Mouse (Mus musculus) hindbrain, embryonic 11.5 days (tissue): Measurements from ENCODE around the gene Phf2. TPM values are rescaled to one million over a fixed set of nuclear protein-coding genes. Genes with fewer than 3 reads are reported as not detected.

ENCODE experiments used
- ATAC-seq: fragments of 200-750 bp; cut with Nextera tagmentation; 2 replicates; pipeline ENCODE4 v1.8.0; 2017; ENCODE audit warnings: mild to moderate bottlenecking, moderate TSS enrichment, moderate library complexity; ENCODE audit not compliant: low FRiP score
- DNase-seq: peaks from one replicate; pipeline ENCODE4 v3.0.0-alpha.2; 2015; ENCODE audit warnings: low spot score
- H3K27ac ChIP-seq: fragments of 300-500 bp; sonication (generic); 2 replicates; pipeline ENCODE4 v1.5.1; 2014; ENCODE audit warnings: mild to moderate bottlenecking, low read depth, low read length
- H3K27me3 ChIP-seq: fragments of 300-500 bp; sonication (generic); 2 replicates; pipeline ENCODE4 v1.6.1; 2014; ENCODE audit warnings: mild to moderate bottlenecking, low read length, moderate library complexity, mixed read lengths; ENCODE audit not compliant: control insufficient read depth, insufficient read depth
- H3K36me3 ChIP-seq: fragments of 300-500 bp; sonication (generic); 2 replicates; pipeline ENCODE4 v1.6.1; 2014; ENCODE audit warnings: mild to moderate bottlenecking, low read length, moderate library complexity, mixed read lengths; ENCODE audit not compliant: control insufficient read depth, insufficient read depth
- H3K4me1 ChIP-seq: fragments of 300-500 bp; sonication (generic); replicated peaks from 2 replicates; pipeline ENCODE4 v1.6.1; 2014; ENCODE audit warnings: low read length, mixed read lengths; ENCODE audit not compliant: control insufficient read depth, insufficient read depth
- H3K4me2 ChIP-seq: fragments of 300-500 bp; sonication (generic); replicated peaks from 2 replicates; pipeline ENCODE4 v1.6.1; 2014; ENCODE audit warnings: mild to moderate bottlenecking, low read depth, low read length
- H3K4me3 ChIP-seq: fragments of 300-500 bp; sonication (generic); 2 replicates; pipeline ENCODE4 v1.5.1; 2014; ENCODE audit warnings: low read depth, low read length
- H3K9ac ChIP-seq: fragments of 300-500 bp; sonication (generic); 2 replicates; pipeline ENCODE4 v1.6.1; 2014; ENCODE audit warnings: low read depth, low read length
- H3K9me3 ChIP-seq: fragments of 300-500 bp; sonication (generic); 2 replicates; pipeline ENCODE4 v1.6.1; 2016; ENCODE audit warnings: low read length; ENCODE audit not compliant: control insufficient read depth
- WGBS: fragments of 180-500 bp; shearing (Covaris S2); extraction: QIAGEN DNeasy Blood & Tissue Kit; methylation state at CpG from one replicate; pipeline ENCODE4 v1.1.7; 2014; 5-methylcytosine and 5-hydroxymethylcytosine counted together
- polyA plus RNA-seq: library from polyadenylated mRNA; unstranded; fragments of >200 nt; fragmentation: Nextera tagmentation; extraction: Ambion mirVana; gene quantifications from 2 replicates; pipeline ENCODE4 v1.2.1, GENCODE M21; 2014

The Phf2 gene
- polyA plus RNA-seq, 1 experiment from 2014 or later: 13.2 TPM

DNA sequence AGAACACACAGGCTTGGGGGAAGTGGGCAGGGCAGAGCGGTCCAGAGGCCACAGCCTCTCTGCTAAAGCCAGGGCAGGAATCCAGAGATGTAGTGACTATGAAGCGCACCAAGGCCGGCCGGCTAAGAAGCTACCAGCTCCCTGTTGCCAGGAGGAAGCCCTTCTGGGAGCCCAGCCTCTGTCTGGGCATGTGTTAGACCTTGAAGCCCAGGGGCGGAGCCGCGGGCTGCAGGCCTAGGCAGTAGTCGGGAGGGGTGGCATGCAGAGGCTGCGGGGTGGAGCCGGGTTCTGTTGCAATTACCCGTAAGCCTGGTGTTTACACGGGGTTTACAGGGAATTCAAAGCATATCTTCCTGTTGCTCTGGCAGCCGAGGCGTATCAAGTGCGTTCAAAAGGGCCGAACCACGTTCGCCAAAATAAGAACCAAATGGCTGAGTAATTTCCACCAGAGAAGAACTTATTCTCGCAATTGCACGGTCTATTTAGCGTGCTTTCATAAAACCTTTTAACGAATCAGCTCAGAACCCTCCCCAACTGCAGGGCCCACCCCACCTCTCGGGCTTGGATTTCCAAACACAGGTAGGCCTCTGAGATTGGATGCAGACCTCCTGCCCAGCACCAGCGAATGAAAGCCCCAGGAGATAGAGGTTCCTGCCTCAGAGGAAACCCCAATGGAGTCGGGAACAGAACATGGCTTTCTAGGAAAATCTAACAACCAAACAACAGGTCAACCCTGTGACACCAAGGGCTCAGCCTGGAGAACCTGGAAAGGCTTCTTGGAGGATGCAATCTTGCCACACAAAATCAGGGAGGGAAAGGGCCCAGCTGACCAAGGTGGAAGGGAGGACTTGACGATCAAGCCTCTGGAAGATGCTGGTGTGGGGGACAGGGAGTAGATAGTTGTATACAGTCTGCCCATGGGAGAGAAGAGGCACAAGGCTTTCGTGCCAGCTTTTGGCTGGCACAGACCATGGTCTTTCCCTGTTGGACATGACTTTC, 87.9 kb downstream of the Phf2 start:
- Histone ChIP-seq H3K36me3 (no peaks in the 10 kb centered on the region), H3K9me3 (no peaks in the 10 kb centered on the region), H3K4me2 (no peak overlapping the region), H3K27ac (no peak overlapping the region), H3K27me3 (no peaks in the 10 kb centered on the region), H3K9ac (no peak overlapping the region), H3K4me1 (peaks cover 5% of the 10 kb centered on the region; the same call in 1 of the 2 replicates), H3K4me3 (no peak overlapping the region)
- no peak for DNase-seq
- 52% methylated on average over 27 of the region's 27 CpGs for WGBS
- no peak for ATAC-seq

DNA sequence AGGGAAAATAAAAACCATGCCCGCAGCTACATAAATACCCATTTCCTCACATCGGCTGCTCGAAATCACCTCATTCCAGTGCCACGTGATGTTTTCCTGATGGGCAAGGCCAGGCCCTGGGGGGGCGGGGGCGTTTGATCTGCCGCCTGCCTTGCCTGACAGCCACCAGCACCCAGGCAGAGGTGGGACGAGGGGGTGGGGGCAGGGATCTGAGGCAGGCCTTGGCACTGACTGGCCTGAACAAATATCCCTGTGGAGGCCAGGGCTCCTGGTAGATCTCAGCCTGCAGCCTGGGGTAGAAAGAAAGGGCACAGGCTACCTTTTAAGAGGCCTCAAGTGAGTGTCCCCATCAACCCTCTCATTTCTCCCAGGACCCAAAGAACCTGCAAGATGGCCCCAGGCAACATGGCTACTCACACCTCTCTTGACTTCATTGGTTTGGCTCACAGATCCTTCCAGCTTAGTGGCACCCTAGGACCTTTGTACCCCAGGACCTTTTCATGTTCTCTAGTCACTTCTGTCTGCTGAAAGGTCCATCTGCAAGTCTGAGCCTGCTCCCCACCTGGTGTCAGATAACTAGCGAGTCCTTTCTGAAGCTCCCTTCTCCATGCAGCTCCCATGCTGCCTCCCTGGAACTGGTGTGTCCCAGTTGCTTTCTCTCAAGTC, 90.4 kb downstream of the Phf2 start:
- H3K27me3 ChIP-seq: no peaks in the 10 kb centered on the region
- H3K4me1 ChIP-seq: peaks cover 5% of the 10 kb centered on the region; the same call in 1 of the 2 replicates
- peak overlapping the region; percentile 9; the same call in 1 of the 2 replicates for H3K27ac ChIP-seq
- 55% methylated on average over 9 of the region's 9 CpGs for WGBS
- no peak overlapping the region for H3K9ac ChIP-seq
- DNase-seq (no peak), ATAC-seq (no peak)
- H3K36me3 ChIP-seq: no peaks in the 10 kb centered on the region
- no peak overlapping the region for H3K4me3 ChIP-seq
- H3K4me2 ChIP-seq: no peak overlapping the region
- H3K9me3 ChIP-seq: no peaks in the 10 kb centered on the region

DNA sequence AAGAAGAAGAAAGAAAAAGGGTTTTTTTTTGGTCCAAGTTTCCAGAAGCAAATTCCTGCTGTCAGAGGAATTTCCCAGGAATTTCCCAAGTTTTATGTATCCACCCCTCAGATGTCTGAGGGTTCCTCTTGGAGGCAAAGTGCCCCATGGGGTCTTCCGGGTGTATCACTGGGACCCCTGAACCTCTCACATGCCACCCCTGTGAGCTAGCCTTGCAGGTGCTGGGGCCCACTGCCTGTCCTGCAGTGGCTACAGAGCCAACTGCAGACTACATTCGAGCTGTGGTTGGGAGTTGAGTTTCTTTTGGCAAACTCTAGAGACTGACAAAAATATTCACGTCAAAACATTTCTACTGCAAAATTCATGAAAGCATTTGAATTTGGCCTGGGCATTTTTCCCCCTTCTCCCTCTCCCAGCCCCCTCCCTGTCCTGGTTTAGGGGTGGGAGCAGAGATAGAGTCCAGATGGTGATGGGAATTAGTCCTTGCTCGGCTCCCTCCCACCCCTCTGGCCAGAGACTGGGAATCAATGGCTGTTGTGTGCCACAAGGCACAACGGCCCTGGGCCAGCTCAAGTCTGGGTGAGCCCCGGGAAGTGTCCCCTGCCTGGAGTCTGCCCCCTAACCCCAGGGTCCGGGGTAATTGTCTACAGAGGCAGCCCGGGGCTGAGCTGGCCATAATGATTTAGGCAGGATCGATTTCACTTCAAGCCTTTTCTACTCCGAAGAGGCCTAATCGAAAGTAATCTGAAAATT, 91.2 kb downstream of the Phf2 start:
- ATAC-seq (no peak), DNase-seq (no peak)
- H3K27ac ChIP-seq: peak overlapping the region; percentile 9; the same call in 1 of the 2 replicates
- no peak overlapping the region for H3K4me3 ChIP-seq
- no peaks in the 10 kb centered on the region for H3K9me3 ChIP-seq
- H3K4me1 ChIP-seq: peaks cover 5% of the 10 kb centered on the region; the same call in 1 of the 2 replicates
- H3K9ac ChIP-seq: no peak overlapping the region
- no peaks in the 10 kb centered on the region for H3K36me3 ChIP-seq
- no peaks in the 10 kb centered on the region for H3K27me3 ChIP-seq
- no peak overlapping the region for H3K4me2 ChIP-seq
- WGBS: 41% methylated on average over 11 of the region's 11 CpGs

DNA sequence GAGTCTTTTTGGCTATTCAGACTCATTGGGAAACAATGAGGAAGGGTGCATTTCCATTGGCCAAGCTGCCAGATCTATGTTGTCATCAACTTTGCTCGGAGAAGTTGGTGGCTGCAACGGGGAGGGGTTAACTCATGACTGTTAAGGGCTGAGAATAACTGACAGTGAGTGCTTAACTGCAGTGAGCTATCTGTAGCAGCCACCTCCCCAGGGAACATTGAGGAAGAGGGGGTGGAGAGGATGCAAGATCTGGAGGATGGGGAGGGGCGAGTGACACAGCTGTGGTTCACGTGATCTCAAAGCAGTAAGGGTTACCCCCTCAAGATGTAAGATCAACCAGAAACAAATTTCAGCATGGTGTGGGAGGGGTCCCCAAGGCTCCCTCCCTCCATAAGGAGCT, 92.8 kb downstream of the Phf2 start:
- DNase-seq: no peak
- no peaks in the 10 kb centered on the region for H3K9me3 ChIP-seq

DNA sequence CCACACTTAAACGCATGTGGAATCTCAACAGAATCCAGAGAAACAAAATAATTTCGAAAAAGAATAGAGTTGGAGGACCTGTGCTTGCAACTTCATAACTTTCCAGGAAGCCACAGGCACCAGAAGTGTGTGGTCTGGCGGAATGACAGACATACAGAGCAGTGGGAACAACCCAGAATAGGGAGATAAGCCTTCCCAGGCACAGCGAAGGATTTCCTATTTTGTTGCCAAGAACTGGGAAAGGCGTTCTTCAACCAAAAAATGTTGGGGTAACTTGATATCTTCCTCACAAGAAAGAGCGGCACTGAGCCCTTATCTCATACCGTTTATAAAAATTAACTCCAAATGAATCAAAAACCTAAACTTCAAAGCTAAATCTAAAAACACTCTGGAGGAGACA, 96.4 kb downstream of the Phf2 start:
- WGBS: 79% methylated on average over 7 of the region's 7 CpGs
- Histone ChIP-seq H3K4me3 (no peak overlapping the region), H3K36me3 (no peaks in the 10 kb centered on the region), H3K27me3 (no peaks in the 10 kb centered on the region), H3K9me3 (no peaks in the 10 kb centered on the region), H3K9ac (no peak overlapping the region), H3K4me1 (no peaks in the 10 kb centered on the region), H3K27ac (no peak overlapping the region), H3K4me2 (no peak overlapping the region)
- DNase-seq (no peak), ATAC-seq (no peak)

More for the DNA sequence above, 92.8 kb downstream of the Phf2 start:
- Histone ChIP-seq H3K4me1 (0 out of 2 replicates have a peak, but pooled peaks cover 5% of the 10 kb centered on the region), H3K36me3 (no peaks in the 10 kb centered on the region), H3K4me2 (no peak overlapping the region), H3K4me3 (no peak overlapping the region), H3K27me3 (no peaks in the 10 kb centered on the region), H3K9ac (no peak overlapping the region), H3K27ac (no peak overlapping the region)
- WGBS: 72% methylated on average over 4 of the region's 4 CpGs
- ATAC-seq: no peak

DNA sequence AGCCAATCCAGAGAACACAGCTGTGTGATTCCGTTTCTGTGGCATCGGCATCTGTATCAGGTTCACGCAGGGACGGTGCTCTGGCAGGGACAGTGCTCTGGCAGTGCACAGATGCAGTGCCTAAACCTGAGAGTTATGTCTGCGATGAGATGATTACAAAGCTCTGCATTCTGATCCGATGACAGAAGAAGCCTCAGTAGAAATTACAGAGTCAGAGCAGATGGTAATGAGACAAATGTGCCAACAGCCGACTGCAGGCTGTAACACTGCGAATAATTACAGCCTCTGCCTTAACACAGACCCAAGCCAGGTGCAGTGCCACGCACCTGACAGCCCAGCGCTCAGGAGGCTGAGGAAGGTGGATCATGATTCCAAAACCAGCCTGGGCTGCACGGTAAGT, 102.8 kb downstream of the Phf2 start:
- H3K36me3 ChIP-seq: no peaks in the 10 kb centered on the region
- H3K4me2 ChIP-seq: no peak overlapping the region
- H3K27me3 ChIP-seq: no peaks in the 10 kb centered on the region
- no peaks in the 10 kb centered on the region for H3K9me3 ChIP-seq
- 87% methylated on average over 11 of the region's 11 CpGs for WGBS
- ATAC-seq (no peak), DNase-seq (no peak)
- no peak overlapping the region for H3K9ac ChIP-seq
- H3K4me3 ChIP-seq: no peak overlapping the region
- 0 out of 2 replicates have a peak, but pooled peaks cover 2% of the 10 kb centered on the region for H3K4me1 ChIP-seq
- H3K27ac ChIP-seq: no peak overlapping the region

DNA sequence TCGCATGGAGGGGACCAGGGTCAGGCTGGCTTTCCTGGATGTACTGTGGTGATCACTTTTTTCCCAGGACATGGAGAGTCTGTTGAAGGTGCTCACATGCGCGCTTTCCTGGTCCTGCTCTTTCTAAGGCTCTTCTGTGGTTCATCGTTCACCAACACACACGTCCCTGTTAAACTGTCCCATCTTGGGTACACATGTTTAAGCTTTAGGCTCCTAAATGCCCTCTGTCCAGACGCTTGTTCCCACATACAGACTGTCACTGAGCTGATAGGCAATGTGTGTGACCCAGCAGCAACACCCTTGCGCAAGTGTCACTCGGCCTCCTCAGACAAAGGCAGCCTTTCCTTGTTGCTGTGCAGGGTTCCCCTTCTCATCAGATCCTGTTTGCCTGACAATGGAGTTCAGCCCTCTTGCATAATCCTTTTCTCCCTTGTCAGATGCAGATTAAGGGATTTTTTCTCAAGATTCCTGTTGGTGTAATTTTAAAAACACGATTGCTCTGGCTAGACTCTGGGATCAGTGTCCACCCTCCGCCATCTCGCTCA, 107.1 kb downstream of the Phf2 start:
- Histone ChIP-seq H3K27ac (no peak overlapping the region), H3K4me3 (no peak overlapping the region), H3K36me3 (no peaks in the 10 kb centered on the region), H3K4me2 (no peak overlapping the region), H3K9ac (no peak overlapping the region), H3K9me3 (no peaks in the 10 kb centered on the region), H3K27me3 (no peaks in the 10 kb centered on the region), H3K4me1 (0 out of 2 replicates have a peak, but pooled peaks cover 2% of the 10 kb centered on the region)
- DNase-seq (no peak), ATAC-seq (no peak)
- 39% methylated on average over 11 of the region's 11 CpGs for WGBS

DNA sequence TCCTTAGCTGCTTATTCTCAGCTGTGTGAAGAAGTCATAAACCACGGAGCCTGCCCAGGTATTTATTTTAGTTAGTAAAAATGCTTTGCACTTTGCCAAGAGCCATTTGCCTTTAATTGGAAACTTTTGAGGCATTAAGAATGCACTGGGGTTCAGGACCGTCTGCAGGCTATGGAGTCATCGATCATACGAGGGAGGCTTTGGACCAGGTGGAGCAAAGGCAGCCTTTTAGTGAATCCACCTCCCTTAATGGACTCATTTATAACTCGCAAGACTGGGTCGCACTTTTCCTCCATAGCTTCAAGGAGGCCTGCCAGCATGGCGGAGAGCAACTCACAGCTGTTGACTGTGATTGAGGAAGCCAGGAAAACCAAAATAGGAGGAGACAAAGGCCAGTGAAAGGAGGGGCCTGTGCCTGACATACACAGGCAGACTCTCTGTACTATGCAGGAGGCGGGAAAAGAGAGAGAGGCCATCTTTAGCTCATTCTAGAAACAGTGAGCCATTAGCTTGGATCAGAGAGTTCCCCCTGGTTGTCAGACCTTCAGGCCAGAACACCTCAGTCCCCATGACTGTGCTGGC, 110.0 kb downstream of the Phf2 start:
- H3K27ac ChIP-seq: no peak overlapping the region
- H3K4me1 ChIP-seq: 0 out of 2 replicates have a peak, but pooled peaks cover 2% of the 10 kb centered on the region
- H3K36me3 ChIP-seq: no peaks in the 10 kb centered on the region
- no peak overlapping the region for H3K9ac ChIP-seq
- ATAC-seq: no peak
- H3K9me3 ChIP-seq: no peaks in the 10 kb centered on the region
- H3K4me3 ChIP-seq: no peak overlapping the region
- H3K27me3 ChIP-seq: no peaks in the 10 kb centered on the region
- 80% methylated on average over 8 of the region's 8 CpGs for WGBS
- H3K4me2 ChIP-seq: no peak overlapping the region
- no peak for DNase-seq
